Mouse (Mus musculus): Measurements from ENCODE around the gene Tmc8. TPM values are rescaled to one million over a fixed set of nuclear protein-coding genes. Genes with fewer than 3 reads are reported as not detected.
A peak's percentile ranks its signal among the peaks of the same experiment; 100 is the strongest.

Tmc8 gene
- polyA plus RNA-seq, 1 experiment from 2014 or later, result 1.4 TPM

DNA sequence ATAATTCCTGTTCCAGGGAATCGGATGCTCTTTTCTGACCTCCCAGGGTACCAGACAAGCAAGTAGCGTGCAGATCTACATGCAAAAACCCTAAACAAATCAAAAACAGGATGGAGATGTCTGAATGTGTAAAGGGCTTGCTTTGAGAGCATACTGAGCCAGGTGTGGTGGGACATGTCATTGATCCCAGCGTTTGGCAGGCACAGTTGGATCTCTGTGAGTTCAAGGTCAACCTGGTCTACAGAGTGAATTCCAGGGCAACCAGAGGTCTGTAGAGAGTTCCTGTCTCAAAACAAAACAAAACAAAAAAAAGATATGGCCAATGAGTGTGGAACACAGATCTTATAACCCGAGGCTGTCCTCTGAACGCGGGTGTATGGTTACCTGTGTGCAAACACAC is 41.5 kb downstream of the Tmc8 start:
- Histone ChIP-seq H3K9me3 (no peaks in the 10 kb centered on the region), H3K27me3 (ENCODE audit: poor library complexity, severe bottlenecking) (no peaks in the 10 kb centered on the region), H3K27ac (no peak overlapping the region), H3K36me3 (replicated peaks) (peaks cover 59% of the 10 kb centered on the region), H3K4me3 (no peak overlapping the region), H3K4me1 (peaks cover 74% of the 10 kb centered on the region)
- DNase-seq (ENCODE audit: extremely low spot score, low spot score), result no peak
- 95% methylated on average over 6 of the region's 6 CpGs for WGBS

DNA sequence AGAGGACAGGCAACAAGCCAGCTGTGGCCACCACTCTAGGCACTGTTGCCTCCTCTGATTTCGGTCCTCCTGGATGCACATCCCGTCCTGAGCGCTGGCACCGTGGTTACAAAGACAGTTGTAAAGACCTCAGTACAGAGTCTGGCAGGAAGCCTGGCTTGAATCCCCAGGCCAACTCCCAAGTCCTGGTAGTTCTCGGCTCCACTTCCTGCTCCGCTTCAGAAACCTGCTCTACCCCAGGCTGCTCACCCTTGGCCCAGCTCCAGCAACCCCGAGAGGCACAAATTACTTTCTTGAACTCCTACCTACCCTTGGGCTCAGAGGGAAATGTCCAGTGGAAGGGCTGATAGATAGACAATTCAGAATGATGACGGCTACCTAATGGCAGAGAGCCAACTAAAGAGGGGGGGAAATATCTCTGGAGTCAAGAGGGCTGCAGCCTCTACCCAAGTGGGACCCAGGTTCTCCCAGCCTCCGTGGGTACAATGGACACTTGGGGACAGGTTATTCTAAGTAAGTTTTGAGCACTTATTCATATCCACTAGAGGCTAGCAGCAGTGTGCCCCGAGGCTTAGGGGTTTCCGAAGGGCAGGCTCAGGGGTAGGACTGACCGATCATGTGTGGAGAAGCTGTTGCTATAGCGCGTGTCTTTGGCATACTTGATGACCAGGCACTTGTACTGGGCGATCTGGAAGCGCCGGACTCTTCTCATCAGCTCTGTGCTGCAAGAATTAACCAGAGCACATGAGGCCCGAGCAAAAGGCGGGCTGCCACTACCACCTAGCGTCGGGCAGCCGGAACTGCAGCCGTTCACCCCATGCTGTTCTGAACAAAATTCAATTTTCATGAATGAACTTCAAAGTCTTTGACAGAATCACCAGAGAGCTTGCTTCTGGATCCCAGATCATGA is 42.4 kb downstream of the Tmc8 start:
- Histone ChIP-seq H3K4me1 (peaks cover 73% of the 10 kb centered on the region), H3K27ac (peak overlapping the region; percentile 98)
- 34% methylated on average over 23 of the region's 23 CpGs for WGBS

DNA sequence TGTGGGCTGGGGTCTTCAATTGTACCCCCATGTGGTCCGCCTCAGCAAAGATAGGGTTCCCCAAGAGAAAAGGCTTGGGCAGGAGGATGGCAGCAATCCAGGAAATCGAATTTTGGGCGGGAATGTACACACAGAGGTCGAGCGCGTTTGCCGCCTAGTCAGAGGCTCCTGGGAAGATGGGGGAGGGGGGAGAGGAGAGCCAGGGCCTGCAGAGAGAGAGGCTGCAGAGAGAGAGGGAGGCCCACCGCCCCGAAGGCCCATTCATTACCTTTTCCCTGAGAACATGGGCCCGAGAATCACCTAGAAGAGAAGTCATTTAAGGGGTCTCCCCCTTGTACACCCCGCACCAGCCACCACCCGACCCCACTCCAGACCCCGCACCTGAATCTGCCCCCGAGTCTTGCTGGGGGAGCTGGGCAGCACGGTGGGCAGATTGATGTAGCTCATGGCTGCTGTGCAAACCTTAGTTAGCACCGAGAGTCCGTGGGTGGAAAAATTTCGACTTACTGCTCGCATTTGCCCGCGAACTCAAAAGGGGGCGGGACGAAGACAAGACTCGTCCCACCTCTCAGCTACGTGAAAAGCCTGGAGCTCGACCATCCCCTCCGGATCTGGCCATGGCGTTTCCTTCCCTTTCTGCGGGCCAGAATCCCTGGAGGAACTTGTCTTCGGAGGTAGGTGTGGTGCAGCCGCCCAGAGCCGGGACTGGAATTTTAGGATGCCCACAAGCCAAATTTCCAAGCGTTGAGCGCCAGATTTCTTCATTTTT is 43.6 kb downstream of the Tmc8 start, which contains the start of the genes Afmid and Tk1:
Gene Afmid, plus strand, starts transcription at position 592 of the 769 bp plus-strand sequence.
Gene Tk1, minus strand, starts transcription at position 760 of the 769 bp plus-strand sequence.
- no peaks in the 10 kb centered on the region for H3K9me3 ChIP-seq
- peak within 1 kb of the TSS; percentile 98 for H3K27ac ChIP-seq
- WGBS, result under 1% methylated on average over 34 of the region's 34 CpGs
- H3K4me3 ChIP-seq, result peak within 1 kb of the TSS; percentile 80
- H3K27me3 ChIP-seq (ENCODE audit: poor library complexity, severe bottlenecking), result no peaks in the 10 kb centered on the region
- H3K36me3 ChIP-seq (replicated peaks), result peaks cover 38% of the 10 kb centered on the region
- H3K4me1 ChIP-seq, result peaks cover 71% of the 10 kb centered on the region
- peak; percentile 88 for DNase-seq (ENCODE audit: extremely low spot score, low spot score)

More for the DNA sequence above, 42.4 kb downstream of the Tmc8 start:
- Histone ChIP-seq H3K36me3 (replicated peaks) (peaks cover 50% of the 10 kb centered on the region), H3K27me3 (ENCODE audit: poor library complexity, severe bottlenecking) (no peaks in the 10 kb centered on the region), H3K9me3 (no peaks in the 10 kb centered on the region), H3K4me3 (peak overlapping the region; percentile 80)
- peak; percentile 80 for DNase-seq (ENCODE audit: extremely low spot score, low spot score)

DNA sequence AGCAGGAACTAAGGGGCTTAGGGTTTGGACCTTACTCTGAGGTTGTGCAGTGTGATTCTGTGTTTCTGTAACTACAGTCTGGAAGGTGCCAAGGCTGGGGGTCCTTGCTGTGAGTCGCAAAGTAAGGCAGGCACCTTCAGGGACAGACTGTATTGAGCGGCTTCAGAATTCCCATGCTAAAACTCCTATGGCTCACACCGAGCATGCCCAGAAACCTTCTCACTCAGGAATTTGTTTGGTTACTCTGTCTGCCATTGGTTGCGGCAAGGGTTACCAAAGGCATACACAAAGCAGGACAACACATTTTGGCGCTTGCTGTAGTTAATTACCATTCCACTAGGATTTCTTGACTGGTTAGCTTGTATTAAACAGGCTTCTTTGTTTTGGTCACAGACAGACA is 44.3 kb downstream of the Tmc8 start:
- peaks cover 71% of the 10 kb centered on the region for H3K4me1 ChIP-seq
- DNase-seq (ENCODE audit: extremely low spot score, low spot score), result peak; percentile 48
- peaks cover 32% of the 10 kb centered on the region for H3K36me3 ChIP-seq (replicated peaks)
- WGBS, result 18% methylated on average over 5 of the region's 5 CpGs
- H3K4me3 ChIP-seq, result peak overlapping the region; percentile 80
- H3K27ac ChIP-seq, result peak overlapping the region; percentile 98
- H3K9me3 ChIP-seq, result no peaks in the 10 kb centered on the region
- H3K27me3 ChIP-seq (ENCODE audit: poor library complexity, severe bottlenecking), result no peaks in the 10 kb centered on the region

DNA sequence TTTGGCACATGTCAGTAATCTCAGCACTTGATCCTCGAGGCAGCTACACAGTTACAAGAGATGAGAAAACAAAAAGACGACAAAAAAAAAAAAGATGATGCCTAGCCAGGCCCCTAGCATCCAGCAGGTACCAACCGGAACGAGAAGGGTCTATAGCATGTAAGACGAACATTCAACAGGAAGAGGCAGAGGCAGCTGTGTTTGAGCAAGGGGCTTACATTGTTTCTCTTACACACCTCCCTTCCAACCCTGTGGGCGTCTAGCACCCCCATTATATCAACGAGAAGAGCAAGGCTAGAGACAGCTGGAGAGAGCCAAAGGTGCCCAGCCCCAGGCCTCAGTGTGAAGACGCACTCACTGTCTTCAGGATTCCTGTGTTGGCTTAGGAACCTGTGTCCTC is 45.0 kb downstream of the Tmc8 start:
- peak overlapping the region; percentile 98 for H3K27ac ChIP-seq
- peak overlapping the region; percentile 80 for H3K4me3 ChIP-seq
- no peaks in the 10 kb centered on the region for H3K9me3 ChIP-seq
- peaks cover 24% of the 10 kb centered on the region for H3K36me3 ChIP-seq (replicated peaks)
- no peak for DNase-seq (ENCODE audit: extremely low spot score, low spot score)
- H3K4me1 ChIP-seq, result peaks cover 74% of the 10 kb centered on the region
- no peaks in the 10 kb centered on the region for H3K27me3 ChIP-seq (ENCODE audit: poor library complexity, severe bottlenecking)
- WGBS, result 76% methylated on average over 8 of the region's 8 CpGs

DNA sequence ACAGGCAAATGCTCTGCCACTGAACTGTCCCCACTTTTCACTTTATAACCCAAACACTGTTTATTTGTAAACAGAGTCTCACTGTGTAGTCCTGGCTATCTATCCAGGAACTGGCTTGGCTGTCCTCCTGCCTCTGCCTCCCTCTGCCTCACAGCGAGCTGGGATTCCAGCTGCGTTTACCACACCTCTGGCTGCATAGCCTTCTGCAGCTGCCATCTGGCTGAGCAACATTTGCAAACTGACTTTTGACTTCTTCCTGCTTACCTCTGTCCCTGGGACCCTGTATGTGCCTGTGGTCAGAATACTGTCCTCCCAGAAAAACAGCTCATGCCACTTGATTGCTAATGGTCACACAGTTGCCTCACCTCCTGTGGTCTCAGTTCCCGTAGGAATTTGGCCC is 45.5 kb downstream of the Tmc8 start:
- no peaks in the 10 kb centered on the region for H3K27me3 ChIP-seq (ENCODE audit: poor library complexity, severe bottlenecking)
- DNase-seq (ENCODE audit: extremely low spot score, low spot score), result no peak
- H3K4me3 ChIP-seq, result no peak overlapping the region
- H3K27ac ChIP-seq, result 0 out of 2 replicates have a peak overlapping the region, but pooled peaks have one; percentile 33
- peaks cover 77% of the 10 kb centered on the region for H3K4me1 ChIP-seq
- no peaks in the 10 kb centered on the region for H3K9me3 ChIP-seq
- peaks cover 19% of the 10 kb centered on the region for H3K36me3 ChIP-seq (replicated peaks)
- WGBS, result 81% methylated on average over 3 of the region's 3 CpGs

DNA sequence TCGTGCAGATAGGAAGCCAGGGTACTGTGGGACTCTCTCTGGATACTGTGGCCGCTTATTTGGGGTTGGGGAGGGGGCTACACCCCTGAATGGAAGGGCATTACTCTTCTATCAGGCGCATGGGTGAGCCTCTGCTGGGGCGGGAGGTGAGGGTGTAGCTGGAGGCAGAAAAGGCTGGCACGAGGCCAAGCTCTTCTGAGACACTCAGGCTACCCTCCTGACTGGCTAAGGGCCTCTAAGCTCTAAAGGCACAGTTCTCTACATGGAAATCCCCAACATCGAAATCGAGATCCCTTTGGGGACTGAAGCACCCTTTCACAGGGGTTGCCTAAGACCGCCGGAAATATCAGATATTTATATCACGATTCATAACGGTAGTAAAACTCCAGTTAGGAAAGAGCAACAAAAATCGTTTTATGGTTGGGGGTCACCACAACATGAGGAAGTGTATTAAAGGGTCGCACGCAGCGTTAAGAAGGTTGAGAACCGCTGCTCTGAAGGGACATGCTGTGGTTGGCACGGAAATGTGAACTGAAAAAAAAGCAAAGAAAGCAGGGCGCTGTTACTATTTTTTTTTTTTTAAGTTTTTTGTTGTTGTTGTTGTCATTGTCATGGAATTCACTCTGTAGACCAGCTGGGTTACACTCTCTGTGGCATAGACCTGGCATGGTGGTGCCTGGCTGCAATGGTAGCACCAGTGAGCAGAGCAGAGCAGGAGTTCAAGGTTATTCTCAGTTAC is 46.4 kb downstream of the Tmc8 start:
- Histone ChIP-seq H3K9me3 (no peaks in the 10 kb centered on the region), H3K27me3 (ENCODE audit: poor library complexity, severe bottlenecking) (no peaks in the 10 kb centered on the region), H3K4me1 (peaks cover 74% of the 10 kb centered on the region), H3K36me3 (replicated peaks) (peaks cover 10% of the 10 kb centered on the region), H3K4me3 (no peak overlapping the region), H3K27ac (0 out of 2 replicates have a peak overlapping the region, but pooled peaks have one; percentile 33)
- DNase-seq (ENCODE audit: extremely low spot score, low spot score), result no peak
- 91% methylated on average over 18 of the region's 18 CpGs for WGBS

DNA sequence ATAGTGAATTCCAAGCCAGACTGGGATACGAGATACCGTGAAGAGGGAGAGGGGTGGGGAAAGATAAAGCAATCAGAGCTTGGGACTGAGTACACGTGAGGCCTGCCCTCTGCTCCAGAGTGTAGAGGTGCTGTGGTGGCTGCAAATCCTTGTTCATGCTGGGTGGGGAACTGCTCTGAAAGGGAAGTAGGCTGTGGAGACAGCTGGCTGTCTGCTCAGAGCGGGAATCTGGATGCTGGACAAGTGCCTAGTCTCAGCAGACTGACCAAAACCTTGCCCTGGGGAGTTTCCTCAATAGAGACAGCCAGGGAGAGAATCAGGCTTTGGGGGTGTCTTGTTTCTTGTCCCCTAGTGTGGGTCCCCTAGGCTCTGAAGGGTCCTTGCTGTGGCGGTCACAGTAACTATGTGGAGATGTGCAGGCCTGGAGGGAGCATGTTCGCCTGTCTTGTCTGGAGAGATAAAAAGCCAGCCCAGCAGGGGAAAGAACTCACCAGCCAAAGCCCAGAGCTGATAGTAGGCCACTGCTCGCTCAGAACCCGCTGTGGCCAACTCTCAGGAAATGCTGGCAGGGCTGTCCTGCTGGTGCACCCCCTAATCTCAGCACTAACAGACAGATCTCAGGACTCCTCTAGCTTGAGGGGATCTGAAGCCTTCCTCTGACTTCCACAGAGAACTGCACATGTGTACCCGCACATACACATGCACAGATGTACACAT is 47.2 kb downstream of the Tmc8 start:
- peak overlapping the region; percentile 22; the same call in 1 of the 2 replicates for H3K27ac ChIP-seq
- no peak overlapping the region for H3K4me3 ChIP-seq
- peaks cover 3% of the 10 kb centered on the region for H3K36me3 ChIP-seq (replicated peaks)
- no peaks in the 10 kb centered on the region for H3K27me3 ChIP-seq (ENCODE audit: poor library complexity, severe bottlenecking)
- WGBS, result 62% methylated on average over 9 of the region's 9 CpGs
- H3K4me1 ChIP-seq, result peaks cover 66% of the 10 kb centered on the region
- no peak for DNase-seq (ENCODE audit: extremely low spot score, low spot score)
- H3K9me3 ChIP-seq, result no peaks in the 10 kb centered on the region

DNA sequence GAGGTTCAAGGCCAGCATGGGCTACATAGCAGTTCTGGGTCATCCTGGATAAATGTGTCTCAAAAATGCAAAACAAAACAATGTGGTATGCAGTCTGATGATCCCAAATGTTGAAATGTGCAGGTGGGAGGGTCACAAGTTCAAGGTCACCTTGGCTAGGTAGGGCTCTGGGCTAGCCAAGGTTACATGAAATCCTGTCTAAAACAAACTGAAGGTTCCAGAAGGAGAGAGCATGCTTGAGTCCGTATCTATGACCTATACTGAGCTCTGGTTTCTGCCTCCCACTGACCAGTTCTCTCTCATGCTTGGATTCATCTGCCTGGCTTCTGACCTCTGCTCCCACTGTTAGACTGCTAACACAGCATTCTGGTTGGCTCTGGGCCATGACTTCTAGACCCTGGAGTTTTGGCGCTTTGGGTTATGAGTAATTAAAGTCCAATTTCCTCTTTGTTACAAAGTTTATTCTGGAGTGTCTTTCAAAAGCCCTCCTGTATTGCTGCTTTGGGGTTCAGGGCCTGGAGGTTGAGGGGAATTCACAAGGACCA is 47.9 kb downstream of the Tmc8 start:
- Histone ChIP-seq H3K36me3 (replicated peaks) (no peaks in the 10 kb centered on the region), H3K4me1 (peaks cover 59% of the 10 kb centered on the region), H3K9me3 (no peaks in the 10 kb centered on the region), H3K27me3 (ENCODE audit: poor library complexity, severe bottlenecking) (no peaks in the 10 kb centered on the region), H3K4me3 (no peak overlapping the region), H3K27ac (no peak overlapping the region)
- WGBS, result 82% methylated on average over 2 of the region's 2 CpGs
- no peak for DNase-seq (ENCODE audit: extremely low spot score, low spot score)

DNA sequence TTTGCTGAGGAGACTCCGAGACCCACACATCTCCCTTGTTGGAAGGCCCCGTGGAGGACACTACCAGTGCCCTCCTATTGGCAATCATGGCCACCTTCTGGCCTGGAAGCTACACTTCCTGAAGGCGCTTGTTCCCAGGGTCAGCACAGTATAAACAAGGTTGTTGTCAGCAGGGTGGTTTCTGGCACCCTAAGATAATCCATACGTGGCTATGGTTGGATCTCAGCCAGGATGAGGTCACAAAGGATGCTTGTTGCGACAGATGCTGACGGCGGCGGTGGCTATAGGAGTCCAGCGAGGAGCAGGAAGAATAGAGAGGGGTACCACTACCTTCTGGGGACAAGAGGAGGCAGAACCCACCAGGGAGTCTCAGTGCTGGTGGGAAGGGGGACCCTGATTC is 48.5 kb downstream of the Tmc8 start:
- H3K9me3 ChIP-seq, result no peaks in the 10 kb centered on the region
- no peak overlapping the region for H3K27ac ChIP-seq
- H3K27me3 ChIP-seq (ENCODE audit: poor library complexity, severe bottlenecking), result no peaks in the 10 kb centered on the region
- no peaks in the 10 kb centered on the region for H3K36me3 ChIP-seq (replicated peaks)
- 91% methylated on average over 9 of the region's 9 CpGs for WGBS
- no peak overlapping the region for H3K4me3 ChIP-seq
- H3K4me1 ChIP-seq, result peaks cover 53% of the 10 kb centered on the region
- no peak for DNase-seq (ENCODE audit: extremely low spot score, low spot score)

DNA sequence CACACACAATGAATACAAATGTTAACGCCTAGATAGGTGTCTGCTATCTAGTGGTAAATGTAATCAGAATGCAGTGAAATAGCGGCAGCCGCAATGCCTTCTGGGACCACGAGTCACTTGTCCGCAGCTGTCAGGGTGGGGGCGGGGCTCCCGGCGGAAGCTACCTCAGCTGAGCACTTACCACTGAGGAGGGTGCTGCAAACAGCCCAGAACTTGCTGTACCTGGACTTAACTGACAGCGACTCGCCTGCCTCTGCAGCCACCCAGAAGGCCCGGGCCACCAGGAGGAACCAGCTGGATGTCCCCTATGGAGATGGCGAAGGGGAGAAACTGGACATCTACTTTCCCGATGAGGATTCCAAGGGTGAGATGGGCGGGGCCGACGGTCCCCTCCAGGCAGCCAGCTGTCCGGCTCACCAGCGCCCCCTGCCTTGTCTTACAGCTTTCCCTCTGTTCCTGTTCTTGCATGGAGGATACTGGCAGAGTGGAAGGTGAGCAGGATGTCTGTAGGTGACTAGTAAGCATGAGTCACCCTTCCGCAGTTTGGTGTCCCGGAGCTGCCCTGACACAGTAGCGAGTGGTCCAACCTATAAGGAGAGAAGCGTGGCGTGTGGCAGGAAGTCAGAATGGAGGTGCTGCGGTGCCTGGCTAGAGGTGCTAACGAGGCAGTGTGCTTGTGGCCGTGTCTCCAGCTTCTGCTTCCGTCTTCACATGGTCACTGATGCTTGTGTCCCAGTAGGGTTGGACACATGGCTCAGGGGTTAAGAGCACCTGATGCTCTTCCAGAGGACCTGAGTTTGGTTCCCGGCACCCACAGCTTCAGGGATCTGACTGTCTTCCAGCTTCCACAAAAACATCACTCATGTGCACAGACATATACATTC is 50.5 kb downstream of the Tmc8 start:
- DNase-seq (ENCODE audit: extremely low spot score, low spot score), result peak; percentile 84

More for the DNA sequence above, 50.5 kb downstream of the Tmc8 start:
- Histone ChIP-seq H3K4me3 (peak overlapping the region; percentile 54), H3K27ac (peak overlapping the region; percentile 68), H3K9me3 (no peaks in the 10 kb centered on the region), H3K27me3 (ENCODE audit: poor library complexity, severe bottlenecking) (no peaks in the 10 kb centered on the region), H3K36me3 (replicated peaks) (no peaks in the 10 kb centered on the region), H3K4me1 (peaks cover 42% of the 10 kb centered on the region)
- WGBS, result 17% methylated on average over 28 of the region's 28 CpGs
